Mouse (Mus musculus): Measurements from ENCODE around the gene Cd3d. TPM values are rescaled to one million over a fixed set of nuclear protein-coding genes. Genes with fewer than 3 reads are reported as not detected.

Cd3d gene
- not detected for polyA plus RNA-seq (2015; fragmentation: Illumina TruSeq; extraction: RNeasy Lipid Tissue Mini Kit (QIAGEN cat#74804); ENCODE audit: low read depth, low replicate concordance)

GRCm38 (mm10) chr9:44981676-44982075, at the start of gene Cd3d:
Gene Cd3d, plus strand, starts transcription at chr9:44981786.

GRCm38 (mm10) chr9:44965126-44965832, 16.3 kb upstream of the Cd3d start, which contains the start of gene Ube4a:
Gene Ube4a, minus strand, starts transcription at chr9:44965600.

DNA sequence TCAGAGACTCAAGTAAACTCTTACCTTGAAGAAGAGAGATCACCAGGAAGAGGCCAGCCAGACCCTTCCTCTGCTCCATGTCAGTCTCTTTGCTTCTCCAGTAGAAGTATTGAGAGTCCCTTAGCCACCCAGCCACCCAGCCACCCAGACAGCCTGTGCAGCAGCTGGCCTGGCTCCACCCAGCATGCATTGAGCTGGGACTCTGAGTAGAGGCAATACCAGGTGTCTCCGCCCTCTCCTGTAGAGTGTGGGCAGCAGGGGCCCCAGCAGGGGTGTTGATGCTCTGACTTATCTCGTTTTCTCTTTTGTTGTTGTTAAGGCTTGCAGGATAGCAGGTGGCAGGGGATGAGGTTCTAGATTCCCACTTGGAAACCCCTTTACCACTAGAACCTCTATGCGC, 1.3 kb upstream of the Cd3d start, which contains the start of gene Cd3g:
Gene Cd3g, minus strand, starts transcription at position 190 of the 400 bp plus-strand sequence.

GRCm38 (mm10) chr9:45009180-45010078, 27.8 kb downstream of the Cd3d start, which contains the start of gene Cd3e:
Gene Cd3e, minus strand, starts transcription at chr9:45009627.

Other genes with a start within 250 kb of the Cd3d start
- gene Phldb1, start 246.6 kb upstream of the Cd3d start, polyA plus RNA-seq (2015; fragmentation: Illumina TruSeq; extraction: RNeasy Lipid Tissue Mini Kit (QIAGEN cat#74804); ENCODE audit: low read depth, low replicate concordance), result 84.9 TPM
- gene Arcn1, start 213.9 kb upstream of the Cd3d start, polyA plus RNA-seq (2015; fragmentation: Illumina TruSeq; extraction: RNeasy Lipid Tissue Mini Kit (QIAGEN cat#74804); ENCODE audit: low read depth, low replicate concordance), result 72.5 TPM
- gene Ift46, start 213.9 kb upstream of the Cd3d start, polyA plus RNA-seq (2015; fragmentation: Illumina TruSeq; extraction: RNeasy Lipid Tissue Mini Kit (QIAGEN cat#74804); ENCODE audit: low read depth, low replicate concordance), result 76.9 TPM
- gene Tmem25, start 182.5 kb upstream of the Cd3d start, polyA plus RNA-seq (2015; fragmentation: Illumina TruSeq; extraction: RNeasy Lipid Tissue Mini Kit (QIAGEN cat#74804); ENCODE audit: low read depth, low replicate concordance), result 65.3 TPM
- 0.57 TPM for gene Ttc36, start 178.7 kb upstream of the Cd3d start, polyA plus RNA-seq (2015; fragmentation: Illumina TruSeq; extraction: RNeasy Lipid Tissue Mini Kit (QIAGEN cat#74804); ENCODE audit: low read depth, low replicate concordance)
- gene Kmt2a, start 100.5 kb upstream of the Cd3d start, polyA plus RNA-seq (2015; fragmentation: Illumina TruSeq; extraction: RNeasy Lipid Tissue Mini Kit (QIAGEN cat#74804); ENCODE audit: low read depth, low replicate concordance), result 24.6 TPM
- gene Atp5l, start 61.0 kb upstream of the Cd3d start, polyA plus RNA-seq (2015; fragmentation: Illumina TruSeq; extraction: RNeasy Lipid Tissue Mini Kit (QIAGEN cat#74804); ENCODE audit: low read depth, low replicate concordance), result 976 TPM
- 43.9 TPM for gene Ube4a, start 16.2 kb upstream of the Cd3d start, polyA plus RNA-seq (2015; fragmentation: Illumina TruSeq; extraction: RNeasy Lipid Tissue Mini Kit (QIAGEN cat#74804); ENCODE audit: low read depth, low replicate concordance)
- not detected for gene Cd3g, start 1.4 kb upstream of the Cd3d start, polyA plus RNA-seq (2015; fragmentation: Illumina TruSeq; extraction: RNeasy Lipid Tissue Mini Kit (QIAGEN cat#74804); ENCODE audit: low read depth, low replicate concordance)
- gene Cd3e, start 27.8 kb downstream of the Cd3d start, polyA plus RNA-seq (2015; fragmentation: Illumina TruSeq; extraction: RNeasy Lipid Tissue Mini Kit (QIAGEN cat#74804); ENCODE audit: low read depth, low replicate concordance), result not detected
- gene Mpzl2, start 58.0 kb downstream of the Cd3d start, polyA plus RNA-seq (2015; fragmentation: Illumina TruSeq; extraction: RNeasy Lipid Tissue Mini Kit (QIAGEN cat#74804); ENCODE audit: low read depth, low replicate concordance), result 1.1 TPM
- 3.9 TPM for gene Mpzl3, start 73.4 kb downstream of the Cd3d start, polyA plus RNA-seq (2015; fragmentation: Illumina TruSeq; extraction: RNeasy Lipid Tissue Mini Kit (QIAGEN cat#74804); ENCODE audit: low read depth, low replicate concordance)
- 0.52 TPM for gene Jaml, start 97.4 kb downstream of the Cd3d start, polyA plus RNA-seq (2015; fragmentation: Illumina TruSeq; extraction: RNeasy Lipid Tissue Mini Kit (QIAGEN cat#74804); ENCODE audit: low read depth, low replicate concordance)
- 149 TPM for gene Scn2b, start 136.0 kb downstream of the Cd3d start, polyA plus RNA-seq (2015; fragmentation: Illumina TruSeq; extraction: RNeasy Lipid Tissue Mini Kit (QIAGEN cat#74804); ENCODE audit: low read depth, low replicate concordance)
- 149 TPM for gene Scn4b, start 156.6 kb downstream of the Cd3d start, polyA plus RNA-seq (2015; fragmentation: Illumina TruSeq; extraction: RNeasy Lipid Tissue Mini Kit (QIAGEN cat#74804); ENCODE audit: low read depth, low replicate concordance)
- gene BC049352, start 200.2 kb downstream of the Cd3d start, polyA plus RNA-seq (2015; fragmentation: Illumina TruSeq; extraction: RNeasy Lipid Tissue Mini Kit (QIAGEN cat#74804); ENCODE audit: low read depth, low replicate concordance), result 1.2 TPM
- gene Tmprss4, start 222.3 kb downstream of the Cd3d start, polyA plus RNA-seq (2015; fragmentation: Illumina TruSeq; extraction: RNeasy Lipid Tissue Mini Kit (QIAGEN cat#74804); ENCODE audit: low read depth, low replicate concordance), result 0.21 TPM